Mouse (Mus musculus) intestine, embryonic 15.5 days (tissue): ENCODE results near the gene Stx4a. TPM values are rescaled to one million over a fixed set of nuclear protein-coding genes. Genes with fewer than 3 reads are reported as not detected.
A peak's percentile ranks its signal among the peaks of the same experiment; 100 is the strongest.

Source experiments
- ATAC-seq: fragments of 200-750 bp; cut with Nextera tagmentation; 2 replicates; pipeline ENCODE4 v1.8.0; 2017; ENCODE audit warnings: moderate TSS enrichment, moderate library complexity
- H3K27ac ChIP-seq: fragments of 300-500 bp; sonication (generic); 2 replicates; pipeline ENCODE4 v1.5.1; 2015; ENCODE audit warnings: mild to moderate bottlenecking, inconsistent platforms
- H3K27me3 ChIP-seq: fragments of 300-500 bp; sonication (generic); replicated peaks from 2 replicates; pipeline ENCODE4 v1.6.1; 2015; ENCODE audit warnings: inconsistent platforms
- H3K36me3 ChIP-seq: fragments of 300-500 bp; sonication (generic); 2 replicates; pipeline ENCODE4 v1.6.1; 2015; ENCODE audit warnings: inconsistent platforms
- H3K4me1 ChIP-seq: fragments of 300-500 bp; sonication (generic); replicated peaks from 2 replicates; pipeline ENCODE4 v1.6.1; 2015; ENCODE audit warnings: inconsistent platforms
- H3K4me2 ChIP-seq: fragments of 300-500 bp; sonication (generic); replicated peaks from 2 replicates; pipeline ENCODE4 v1.6.1; 2015; ENCODE audit warnings: mild to moderate bottlenecking, inconsistent platforms
- H3K4me3 ChIP-seq: fragments of 300-500 bp; sonication (generic); replicated peaks from 2 replicates; pipeline ENCODE4 v1.5.1; 2015; ENCODE audit warnings: inconsistent platforms
- H3K9ac ChIP-seq: fragments of 300-500 bp; sonication (generic); 2 replicates; pipeline ENCODE4 v1.6.1; 2015; ENCODE audit warnings: inconsistent platforms
- H3K9me3 ChIP-seq: fragments of 300-500 bp; sonication (generic); 2 replicates; pipeline ENCODE4 v1.6.1; 2016; ENCODE audit warnings: inconsistent platforms
- WGBS: fragments of 180-500 bp; shearing (Covaris S2); methylation state at CpG from one replicate; pipeline ENCODE4 v1.1.7; 2015; 5-methylcytosine and 5-hydroxymethylcytosine counted together
- polyA plus RNA-seq: library from polyadenylated mRNA; unstranded; fragments of >200 nt; fragmentation: Nextera tagmentation; extraction: Ambion mirVana; gene quantifications from 2 replicates; pipeline ENCODE4 v1.2.1, GENCODE M21; 2015

Stx4a gene
- polyA plus RNA-seq, 1 experiment from 2014 or later = 40.6 TPM

DNA sequence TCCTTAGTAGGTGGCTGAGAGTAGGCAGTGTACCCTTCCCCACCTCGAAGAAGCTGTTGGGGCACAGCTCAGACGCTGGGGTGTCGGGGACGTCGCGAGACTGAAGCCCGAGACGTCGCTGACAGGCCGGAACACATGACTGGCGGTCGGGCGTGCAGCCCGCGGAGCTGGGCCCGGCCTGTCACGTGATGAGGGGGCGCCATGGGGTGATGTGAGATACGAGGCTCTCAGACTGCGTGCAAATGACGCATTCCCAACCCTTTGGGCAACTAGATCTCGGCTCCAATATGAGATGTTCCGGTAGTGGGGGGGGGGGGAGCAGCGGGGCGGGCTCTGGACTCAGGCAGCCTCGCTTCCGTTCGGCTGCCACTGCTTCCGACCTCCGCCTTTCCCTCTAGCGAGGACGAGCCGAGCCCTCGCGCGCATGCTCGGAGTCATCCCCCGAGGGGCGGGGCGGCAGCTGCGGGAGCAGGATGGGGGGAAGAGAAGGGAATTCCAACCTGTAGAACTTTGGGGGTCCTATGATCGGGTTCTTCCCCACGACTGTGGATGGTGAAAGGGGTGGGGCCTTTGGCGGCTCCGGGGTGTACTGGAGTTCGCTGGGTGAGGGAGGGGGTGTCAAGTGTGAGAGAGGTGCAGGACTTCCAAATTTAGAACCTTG is 17.4 kb downstream of the Stx4a start:
- Histone ChIP-seq H3K36me3 (peaks cover 8% of the 10 kb centered on the region; the same call in 1 of the 2 replicates), H3K4me1 (peaks cover 5% of the 10 kb centered on the region; the same call in 1 of the 2 replicates), H3K9me3 (no peaks in the 10 kb centered on the region), H3K9ac (peak overlapping the region; percentile 72), H3K27me3 (no peaks in the 10 kb centered on the region), H3K4me2 (peak overlapping the region; percentile 77), H3K27ac (peak overlapping the region; percentile 88), H3K4me3 (peak overlapping the region; percentile 82)
- under 1% methylated on average over 42 of the region's 46 CpGs for WGBS
- ATAC-seq = peak; percentile 94

DNA sequence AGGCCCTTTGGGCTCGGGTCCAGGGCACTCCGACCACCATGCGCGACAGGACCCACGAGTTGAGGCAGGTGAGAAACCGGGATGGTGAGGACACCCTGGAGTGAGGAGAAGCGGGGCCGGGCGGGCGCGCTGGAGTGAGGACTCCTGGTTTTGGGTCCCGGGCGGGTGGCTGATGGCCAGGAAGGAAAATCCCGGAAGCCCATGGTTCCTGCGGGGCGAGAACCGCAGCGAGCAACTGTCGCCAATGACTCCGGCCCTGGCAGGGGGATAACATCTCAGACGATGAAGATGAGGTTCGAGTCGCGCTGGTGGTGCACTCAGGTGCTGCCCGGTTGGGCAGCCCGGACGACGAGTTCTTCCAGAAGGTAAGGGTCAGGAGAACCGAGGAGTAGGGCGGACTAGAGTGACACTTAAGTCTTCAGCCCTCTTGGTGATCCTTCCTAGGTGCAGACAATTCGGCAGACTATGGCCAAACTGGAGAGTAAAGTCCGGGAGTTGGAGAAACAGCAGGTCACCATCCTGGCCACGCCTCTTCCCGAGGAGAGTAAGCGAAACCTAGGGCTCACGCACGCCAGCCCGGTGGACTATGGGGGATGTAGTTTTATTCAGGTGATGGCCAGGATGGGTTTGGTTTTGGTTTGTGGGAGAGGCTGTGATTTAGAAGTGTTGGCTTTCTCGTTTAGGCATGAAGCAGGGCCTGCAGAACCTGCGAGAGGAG is 18.1 kb downstream of the Stx4a start:
- no peaks in the 10 kb centered on the region for H3K27me3 ChIP-seq
- H3K4me1 ChIP-seq = peaks cover 5% of the 10 kb centered on the region; the same call in 1 of the 2 replicates
- H3K9me3 ChIP-seq = no peaks in the 10 kb centered on the region
- H3K4me2 ChIP-seq = peak overlapping the region; percentile 77
- H3K36me3 ChIP-seq = peaks cover 12% of the 10 kb centered on the region; the same call in 1 of the 2 replicates
- ATAC-seq = peak; percentile 78
- H3K9ac ChIP-seq = peak overlapping the region; percentile 72
- H3K27ac ChIP-seq = peak overlapping the region; percentile 88
- WGBS = under 1% methylated on average over 40 of the region's 40 CpGs
- peak overlapping the region; percentile 82 for H3K4me3 ChIP-seq

DNA sequence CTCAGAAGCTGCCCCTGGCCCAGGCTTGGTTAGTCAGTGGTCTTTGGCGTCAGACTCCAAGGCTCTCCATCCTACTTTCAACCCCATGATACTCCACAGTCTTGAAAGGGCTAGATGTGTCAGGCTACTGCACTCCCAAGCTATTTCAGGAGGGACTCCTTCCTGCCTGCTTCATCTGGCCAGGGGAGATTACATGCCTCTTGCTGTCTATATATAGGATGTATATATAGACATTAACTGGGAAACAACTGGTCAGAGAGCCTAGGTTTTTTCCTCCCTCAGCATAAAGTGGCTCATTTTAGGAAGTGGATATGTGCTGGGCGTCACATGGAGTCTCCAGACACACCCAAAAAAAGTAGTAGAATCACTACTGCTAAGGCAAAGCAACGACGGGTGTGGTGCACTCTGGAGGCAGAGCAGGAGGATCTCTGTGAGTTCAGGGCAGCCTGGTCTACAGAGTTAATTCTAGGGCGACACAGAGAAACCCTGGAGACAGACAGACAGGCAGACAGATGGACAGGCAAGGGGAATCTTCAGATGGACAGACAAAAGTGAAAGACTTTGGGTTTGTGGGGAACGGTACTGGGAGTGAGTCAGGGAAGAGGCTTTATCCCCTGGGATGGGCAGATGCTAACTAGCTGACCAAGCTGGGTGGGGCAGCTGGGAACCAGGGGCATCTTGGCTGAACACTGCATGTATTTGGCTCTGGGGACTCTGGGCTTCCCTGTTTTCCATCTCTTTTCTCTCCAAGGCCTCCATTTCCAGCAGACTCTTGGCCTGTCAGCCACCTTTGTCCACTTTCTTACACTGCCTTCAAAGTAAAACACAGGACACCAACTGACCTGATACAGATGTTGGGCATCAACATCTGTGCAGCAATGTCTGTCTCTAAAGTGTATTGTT is 26.1 kb downstream of the Stx4a start:
- H3K4me1 ChIP-seq = no peaks in the 10 kb centered on the region
- H3K4me2 ChIP-seq = no peak overlapping the region
- H3K4me3 ChIP-seq = no peak overlapping the region
- no peaks in the 10 kb centered on the region for H3K27me3 ChIP-seq
- no peak overlapping the region for H3K9ac ChIP-seq
- no peak overlapping the region for H3K27ac ChIP-seq
- ATAC-seq = no peak
- peaks cover 4% of the 10 kb centered on the region for H3K36me3 ChIP-seq
- 70% methylated on average over 6 of the region's 6 CpGs for WGBS
- H3K9me3 ChIP-seq = no peaks in the 10 kb centered on the region

DNA sequence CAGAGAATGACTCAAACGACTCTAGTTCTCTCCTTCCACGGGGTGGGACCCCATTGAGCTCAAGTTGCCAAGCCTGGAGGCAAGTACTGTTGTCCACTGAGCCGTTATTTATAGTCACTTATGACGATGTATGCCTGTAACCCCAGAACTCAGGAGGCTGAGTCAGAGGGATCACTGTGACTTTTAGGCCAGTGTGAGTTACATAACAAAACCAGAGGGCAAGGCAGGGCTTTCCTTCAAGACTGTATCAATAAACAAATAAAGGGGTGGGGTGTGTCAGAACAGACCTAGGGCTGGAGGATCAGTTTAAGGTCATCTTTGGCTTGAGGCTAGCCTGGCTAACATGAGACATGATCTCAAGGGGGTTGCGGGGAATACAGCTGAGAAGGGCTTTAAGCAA is 26.8 kb downstream of the Stx4a start:
- 68% methylated on average over 5 of the region's 5 CpGs for WGBS
- no peak overlapping the region for H3K4me3 ChIP-seq
- peaks cover 4% of the 10 kb centered on the region for H3K36me3 ChIP-seq
- no peak overlapping the region for H3K27ac ChIP-seq
- no peak overlapping the region for H3K4me2 ChIP-seq
- H3K27me3 ChIP-seq = no peaks in the 10 kb centered on the region
- H3K9ac ChIP-seq = no peak overlapping the region
- H3K9me3 ChIP-seq = no peaks in the 10 kb centered on the region
- ATAC-seq = no peak
- H3K4me1 ChIP-seq = no peaks in the 10 kb centered on the region

DNA sequence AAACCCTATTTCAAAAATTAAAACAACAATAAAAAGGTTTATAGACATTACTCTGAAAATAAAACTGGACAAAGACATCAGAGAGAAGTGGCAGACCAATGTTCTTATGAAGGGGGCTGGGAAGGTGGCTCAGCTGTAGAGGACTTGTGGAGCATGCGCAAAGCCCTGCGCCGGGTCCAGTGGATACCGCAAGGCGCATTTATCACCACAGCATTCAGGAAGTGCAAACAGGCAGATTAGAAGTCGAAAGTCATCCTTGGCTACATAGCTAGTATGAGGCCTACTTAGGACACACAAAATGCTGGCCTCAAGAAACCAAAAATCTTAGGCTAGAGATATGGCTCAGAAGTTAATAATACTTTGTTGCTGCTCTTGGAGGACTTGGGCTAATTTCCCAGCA is 34.2 kb downstream of the Stx4a start:
- no peak overlapping the region for H3K4me3 ChIP-seq
- H3K36me3 ChIP-seq = no peaks in the 10 kb centered on the region
- no peaks in the 10 kb centered on the region for H3K27me3 ChIP-seq
- 90% methylated on average over 6 of the region's 6 CpGs for WGBS
- H3K4me2 ChIP-seq = no peak overlapping the region
- ATAC-seq = no peak
- no peak overlapping the region for H3K27ac ChIP-seq
- no peaks in the 10 kb centered on the region for H3K9me3 ChIP-seq
- H3K4me1 ChIP-seq = no peaks in the 10 kb centered on the region
- no peak overlapping the region for H3K9ac ChIP-seq

DNA sequence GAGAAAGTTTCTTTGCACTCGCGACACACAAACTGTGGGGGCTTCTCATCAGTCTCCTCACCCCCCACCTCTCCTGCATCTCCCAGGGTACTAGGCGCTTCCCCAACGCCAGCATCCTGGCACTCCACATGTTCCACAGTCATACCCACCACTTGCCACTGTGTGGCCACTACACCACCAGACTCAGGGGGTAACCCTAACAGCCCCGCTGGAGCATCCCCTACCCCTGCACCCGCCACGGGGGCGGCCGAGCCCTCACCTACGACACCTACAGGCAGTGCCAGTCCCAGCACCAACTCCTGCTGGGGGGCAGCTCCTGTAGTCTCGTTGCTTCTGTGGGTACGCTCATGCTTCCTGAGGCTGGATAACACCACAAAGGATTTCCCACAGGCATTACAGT is 42.3 kb downstream of the Stx4a start:
- Histone ChIP-seq H3K9ac (no peak overlapping the region), H3K36me3 (peaks cover 22% of the 10 kb centered on the region), H3K4me2 (no peak overlapping the region), H3K4me1 (peaks cover 7% of the 10 kb centered on the region; the same call in 1 of the 2 replicates), H3K4me3 (no peak overlapping the region), H3K27ac (no peak overlapping the region), H3K9me3 (no peaks in the 10 kb centered on the region), H3K27me3 (no peaks in the 10 kb centered on the region)
- WGBS = 98% methylated on average over 12 of the region's 12 CpGs
- ATAC-seq = no peak

DNA sequence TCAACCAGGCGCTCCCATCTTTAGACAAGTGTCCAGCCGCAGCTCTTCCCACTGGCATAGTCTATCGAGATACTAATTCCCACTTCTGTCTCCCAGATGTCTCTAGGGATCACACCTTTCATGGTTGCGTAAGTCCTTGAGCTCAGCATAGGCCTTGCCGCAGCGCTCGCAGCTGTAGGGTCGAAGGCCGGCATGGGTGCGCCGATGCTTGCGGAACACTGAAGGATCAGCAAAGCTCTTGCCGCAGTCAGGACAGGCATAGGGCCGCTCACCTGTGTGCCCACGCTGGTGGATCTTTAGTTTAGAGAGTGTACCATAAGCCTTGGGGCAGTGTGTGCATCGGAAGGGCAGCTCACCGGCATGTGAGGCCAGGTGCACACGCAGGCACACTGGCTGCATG is 43.5 kb downstream of the Stx4a start:
- WGBS = 96% methylated on average over 18 of the region's 18 CpGs
- Histone ChIP-seq H3K9me3 (no peaks in the 10 kb centered on the region), H3K4me3 (no peak overlapping the region), H3K27me3 (no peaks in the 10 kb centered on the region), H3K36me3 (peaks cover 22% of the 10 kb centered on the region), H3K4me2 (no peak overlapping the region), H3K4me1 (peaks cover 7% of the 10 kb centered on the region; the same call in 1 of the 2 replicates), H3K27ac (no peak overlapping the region), H3K9ac (no peak overlapping the region)
- no peak for ATAC-seq

DNA sequence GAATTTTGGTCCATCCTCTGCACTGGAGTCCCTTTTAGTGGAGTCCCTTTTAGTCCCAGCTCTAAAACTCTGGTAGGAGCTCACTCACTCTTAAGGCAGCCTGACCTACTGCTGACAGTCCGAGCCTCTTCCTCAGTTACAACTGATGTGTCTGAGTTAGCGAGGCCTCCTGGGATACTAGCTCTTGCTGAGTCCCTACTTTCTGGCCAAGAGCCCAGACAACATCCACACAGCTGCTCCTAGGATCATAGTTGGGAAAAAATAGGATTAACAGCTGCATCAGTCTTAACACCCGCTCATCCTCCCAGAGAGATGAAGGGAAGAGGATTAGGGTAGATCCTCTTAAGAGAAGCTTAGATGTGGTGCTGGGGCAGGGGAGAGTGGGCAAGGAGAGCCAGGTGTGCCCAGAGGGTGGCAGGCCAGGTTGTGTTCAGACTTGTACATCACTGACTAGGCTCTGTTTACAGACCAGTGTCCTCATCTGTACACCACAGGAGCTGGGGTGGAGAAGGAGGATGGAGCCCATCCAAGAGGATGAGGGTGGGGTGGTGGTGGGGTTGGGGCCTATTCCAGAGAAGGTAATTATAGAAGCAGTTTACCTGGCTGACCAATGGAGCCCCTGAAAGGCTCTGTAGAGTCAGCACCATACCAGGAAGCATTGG is 45.2 kb downstream of the Stx4a start:
- Histone ChIP-seq H3K4me3 (no peak overlapping the region), H3K4me2 (no peak overlapping the region), H3K9ac (no peak overlapping the region), H3K27ac (peak overlapping the region; percentile 13; the same call in 1 of the 2 replicates), H3K27me3 (no peaks in the 10 kb centered on the region), H3K4me1 (peaks cover 16% of the 10 kb centered on the region; the same call in 1 of the 2 replicates), H3K9me3 (no peaks in the 10 kb centered on the region), H3K36me3 (peaks cover 22% of the 10 kb centered on the region)
- 55% methylated on average over 3 of the region's 3 CpGs for WGBS
- ATAC-seq = peak; percentile 59

DNA sequence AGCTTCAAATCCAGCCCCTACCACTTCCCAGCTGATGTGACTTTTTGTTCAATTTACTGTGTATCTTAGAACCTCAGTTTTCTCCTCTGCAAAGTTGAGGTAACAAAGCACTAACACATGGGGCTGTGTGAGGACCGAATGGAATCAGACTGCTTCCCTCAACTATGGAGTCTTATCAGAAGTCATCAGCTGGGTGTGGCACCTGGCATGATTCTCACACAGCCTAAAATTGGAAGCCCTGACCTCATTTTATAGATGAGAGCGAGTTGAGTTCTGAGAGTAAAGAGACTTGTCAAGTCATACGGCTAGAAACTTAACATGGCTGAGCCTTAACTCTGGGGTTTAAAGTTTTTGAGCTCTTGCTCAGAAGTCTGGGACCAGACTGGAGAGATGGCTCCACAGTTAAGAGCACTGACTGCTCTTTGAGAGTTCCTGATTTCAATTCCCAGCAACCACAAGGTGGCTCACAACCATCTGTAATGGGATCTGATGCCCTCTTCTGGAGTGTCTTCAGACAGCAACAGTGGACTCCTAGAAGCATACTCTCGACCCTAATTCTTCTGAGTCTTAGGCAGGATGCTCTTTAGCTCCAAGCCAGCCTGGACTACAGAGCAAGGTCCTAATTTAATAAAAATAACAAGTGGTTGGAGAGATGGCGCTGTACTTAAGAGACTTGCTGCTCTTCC is 46.2 kb downstream of the Stx4a start:
- WGBS = 80% methylated on average over 5 of the region's 5 CpGs

DNA sequence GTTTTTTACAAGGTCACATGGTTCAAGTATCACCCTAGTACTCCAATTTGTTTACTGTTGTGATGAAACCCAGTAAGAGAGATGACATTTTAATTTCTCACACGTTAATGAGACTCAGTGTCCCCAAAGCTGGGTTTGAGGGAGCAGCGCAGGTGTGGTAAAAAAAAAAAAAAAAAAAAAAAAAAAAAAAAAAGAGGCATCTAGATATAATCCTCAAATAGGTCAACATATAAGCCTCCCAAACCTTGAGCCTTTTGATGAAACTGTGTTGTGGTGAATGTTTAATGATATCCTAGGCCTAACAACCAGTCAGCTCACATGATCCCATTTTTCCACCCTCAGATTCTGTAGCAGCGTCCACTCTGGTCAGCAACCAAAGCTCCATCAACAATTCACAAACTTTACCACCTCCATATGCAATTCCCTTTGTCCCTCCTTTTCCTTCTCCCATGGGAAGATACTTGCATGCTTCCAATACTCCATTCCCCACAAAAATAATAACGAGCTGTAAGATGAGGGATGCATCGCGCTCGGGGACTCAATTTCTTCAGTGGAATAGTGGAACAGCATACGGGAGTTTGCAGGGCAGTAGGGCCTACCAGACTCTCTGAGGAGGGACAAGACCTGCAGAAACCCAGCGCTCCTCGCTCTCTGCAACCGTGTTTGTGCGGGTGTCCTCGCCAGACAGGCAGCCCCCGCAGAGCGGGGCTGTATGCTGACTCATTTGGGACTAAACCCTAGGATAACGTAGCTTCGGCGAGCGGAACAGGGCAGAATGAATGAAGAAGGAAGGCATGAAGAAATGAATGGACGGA is 50.9 kb downstream of the Stx4a start:
- WGBS = 4% methylated on average over 20 of the region's 20 CpGs
- Histone ChIP-seq H3K27me3 (no peaks in the 10 kb centered on the region), H3K9ac (peak overlapping the region; percentile 96), H3K4me1 (peaks cover 22% of the 10 kb centered on the region), H3K36me3 (peaks cover 17% of the 10 kb centered on the region), H3K4me2 (peak overlapping the region; percentile 76), H3K9me3 (no peaks in the 10 kb centered on the region), H3K27ac (peak overlapping the region; percentile 99), H3K4me3 (peak overlapping the region; percentile 94)
- peak; percentile 19; the same call in 1 of the 2 replicates for ATAC-seq

More for the DNA sequence above, 46.2 kb downstream of the Stx4a start:
- no peak overlapping the region for H3K4me3 ChIP-seq
- H3K27me3 ChIP-seq = no peaks in the 10 kb centered on the region
- H3K9ac ChIP-seq = no peak overlapping the region
- no peak overlapping the region for H3K4me2 ChIP-seq
- no peak for ATAC-seq
- H3K27ac ChIP-seq = no peak overlapping the region
- peaks cover 22% of the 10 kb centered on the region for H3K36me3 ChIP-seq
- no peaks in the 10 kb centered on the region for H3K9me3 ChIP-seq
- peaks cover 20% of the 10 kb centered on the region; the same call in 1 of the 2 replicates for H3K4me1 ChIP-seq
